Mouse (Mus musculus): ENCODE measurements around the gene Dcxr. TPM values are rescaled to one million over a fixed set of nuclear protein-coding genes. Genes with fewer than 3 reads are reported as not detected.
"Not testable (repeated sequence)": the region's sequence is repeated elsewhere in the genome, so short reads cannot be mapped to it uniquely, and the experiment has no call there.

Dcxr gene
- polyA plus RNA-seq, 1 experiment, result 127 TPM

DNA sequence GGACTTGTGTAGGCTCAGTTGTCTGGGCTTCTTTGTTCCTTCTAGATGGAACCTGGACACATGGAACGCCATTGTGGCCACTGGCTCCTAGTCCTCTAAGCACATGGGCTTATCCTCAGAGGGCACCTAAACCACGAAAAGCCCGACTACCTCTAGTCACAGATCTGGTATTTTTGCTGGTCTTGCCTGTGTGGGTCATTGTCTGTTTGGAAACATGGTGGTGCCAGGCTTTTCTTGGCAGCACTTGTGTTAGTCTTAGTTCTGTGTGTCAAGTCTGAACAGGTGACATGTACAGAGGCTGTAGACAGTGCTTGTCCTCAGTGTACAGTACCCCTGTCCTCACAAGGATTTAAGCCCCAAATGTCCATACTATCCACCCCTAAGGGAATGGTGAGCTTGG, 43.5 kb downstream of the Dcxr start:
- Histone ChIP-seq H3K27ac (ENCODE audit: insufficient read depth, low read depth, low read length) (no peak overlapping the region), H3K27me3 (ENCODE audit: control insufficient read depth, insufficient read depth, low read length) (no peaks in the 10 kb centered on the region), H3K4me3 (ENCODE audit: low read depth, low read length) (no peak overlapping the region), H3K36me3 (ENCODE audit: control insufficient read depth, insufficient read depth, low read length) (peaks cover 51% of the 10 kb centered on the region), H3K4me1 (ENCODE audit: control insufficient read depth, insufficient read depth, insufficient read length, low read length) (peaks cover 16% of the 10 kb centered on the region)
- whole genome bisulfite sequencing, result 95% methylated on average over 3 of the region's 3 CpGs
- TF ChIP-seq POLR2A (IDR thresholded peaks at IDR 0.05; ENCODE audit: low read depth, low read length) (no peak), CTCF (IDR thresholded peaks at IDR 0.05; ENCODE audit: extremely low read depth, insufficient read length, insufficient replicate concordance, low read depth, low read length) (no peak)

- Histone ChIP-seq H3K4me3 (ENCODE audit: low read depth, low read length) (no peak overlapping the region), H3K27me3 (ENCODE audit: control insufficient read depth, insufficient read depth, low read length) (no peaks in the 10 kb centered on the region), H3K27ac (ENCODE audit: insufficient read depth, low read depth, low read length) (no peak overlapping the region), H3K36me3 (ENCODE audit: control insufficient read depth, insufficient read depth, low read length) (peaks cover 54% of the 10 kb centered on the region), H3K4me1 (ENCODE audit: control insufficient read depth, insufficient read depth, insufficient read length, low read length) (peaks cover 16% of the 10 kb centered on the region)
- WGBS, result 94% methylated on average over 5 of the region's 5 CpGs
- TF ChIP-seq POLR2A (IDR thresholded peaks at IDR 0.05; ENCODE audit: low read depth, low read length) (no peak), CTCF (IDR thresholded peaks at IDR 0.05; ENCODE audit: extremely low read depth, insufficient read length, insufficient replicate concordance, low read depth, low read length) (no peak)
Measured at GRCm38 (mm10) chr11:120682683-120683082, 44.4 kb downstream of the Dcxr start.

DNA sequence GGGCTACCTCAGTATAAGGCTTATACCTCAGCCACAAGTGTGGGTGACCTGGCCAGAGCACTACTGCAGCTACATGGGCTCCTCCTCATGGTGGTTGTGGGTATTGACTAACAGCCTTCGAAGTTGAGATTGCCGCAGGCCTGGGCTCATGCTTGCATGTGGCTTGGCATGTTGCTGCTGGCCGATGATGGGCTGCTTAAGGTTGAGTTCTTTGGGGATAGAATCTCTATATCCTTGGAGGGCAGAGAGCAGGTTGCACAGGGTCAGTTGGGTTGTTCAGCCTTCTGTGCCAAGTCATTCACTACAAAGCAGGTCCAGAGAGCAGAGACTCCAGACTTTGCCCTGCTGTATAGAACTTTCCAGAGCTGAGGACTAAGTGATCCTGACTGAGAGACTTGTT, 47.2 kb downstream of the Dcxr start:
- Histone ChIP-seq H3K36me3 (ENCODE audit: control insufficient read depth, insufficient read depth, low read length) (peaks cover 35% of the 10 kb centered on the region), H3K4me3 (ENCODE audit: low read depth, low read length) (no peak overlapping the region), H3K27ac (ENCODE audit: insufficient read depth, low read depth, low read length) (peak overlapping the region; percentile 90), H3K4me1 (ENCODE audit: control insufficient read depth, insufficient read depth, insufficient read length, low read length) (peaks cover 21% of the 10 kb centered on the region), H3K27me3 (ENCODE audit: control insufficient read depth, insufficient read depth, low read length) (no peaks in the 10 kb centered on the region)
- TF ChIP-seq POLR2A (IDR thresholded peaks at IDR 0.05; ENCODE audit: low read depth, low read length), result no peak
- peak; percentile 46; the same call in 1 of the 2 replicates for TF ChIP-seq CTCF (IDR thresholded peaks at IDR 0.05; ENCODE audit: extremely low read depth, insufficient read length, insufficient replicate concordance, low read depth, low read length)
- WGBS, result 42% methylated on average over 3 of the region's 3 CpGs

DNA sequence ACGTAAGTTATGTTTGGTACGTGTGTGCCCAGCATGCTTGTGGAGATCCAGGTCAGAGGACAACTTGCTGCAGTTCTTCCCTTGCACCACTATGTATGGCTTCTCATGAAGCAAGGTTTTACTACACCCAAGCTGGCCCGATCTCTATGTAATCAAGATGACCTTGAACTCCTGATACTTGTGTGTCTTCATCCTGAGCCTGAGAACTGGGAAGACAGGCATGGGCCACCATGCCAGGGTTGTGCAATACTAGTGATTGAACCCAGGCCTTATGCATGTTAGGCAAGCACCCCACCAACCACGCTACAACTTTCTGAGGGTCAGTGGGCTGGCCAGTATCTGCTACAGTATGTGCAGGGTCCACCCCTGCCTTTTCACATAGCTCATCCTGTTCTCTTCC, 50.1 kb downstream of the Dcxr start:
- TF ChIP-seq POLR2A (IDR thresholded peaks at IDR 0.05; ENCODE audit: low read depth, low read length), result no peak
- no peak for TF ChIP-seq CTCF (IDR thresholded peaks at IDR 0.05; ENCODE audit: extremely low read depth, insufficient read length, insufficient replicate concordance, low read depth, low read length)
- H3K27me3 ChIP-seq (ENCODE audit: control insufficient read depth, insufficient read depth, low read length), result no peaks in the 10 kb centered on the region
- H3K27ac ChIP-seq (ENCODE audit: insufficient read depth, low read depth, low read length), result no peak overlapping the region
- peaks cover 22% of the 10 kb centered on the region for H3K36me3 ChIP-seq (ENCODE audit: control insufficient read depth, insufficient read depth, low read length)
- no peak overlapping the region for H3K4me3 ChIP-seq (ENCODE audit: low read depth, low read length)
- H3K4me1 ChIP-seq (ENCODE audit: control insufficient read depth, insufficient read depth, insufficient read length, low read length), result peaks cover 25% of the 10 kb centered on the region
- WGBS, result 83% methylated on average over 4 of the region's 4 CpGs

DNA sequence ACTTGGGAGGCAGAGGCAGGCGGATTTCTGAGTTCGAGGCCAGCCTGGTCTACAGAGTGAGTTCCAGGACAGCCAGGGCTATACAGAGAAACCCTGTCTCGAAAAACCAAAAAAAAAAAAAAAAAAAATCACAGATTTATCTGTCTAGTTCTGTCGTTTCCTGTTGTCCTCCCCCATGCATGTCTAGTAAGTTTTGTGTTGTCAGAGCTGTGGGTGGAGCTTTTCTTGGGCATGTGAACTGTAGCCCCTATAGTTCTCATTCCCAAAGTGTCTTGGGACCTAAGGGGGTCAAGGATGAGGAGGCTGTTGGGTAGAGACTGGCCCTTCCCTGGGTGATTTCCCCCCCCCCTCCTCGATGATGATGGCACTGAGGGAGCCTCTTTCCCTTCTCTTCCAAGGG, 51.2 kb downstream of the Dcxr start:
- not testable (repeated sequence) for H3K27me3 ChIP-seq (ENCODE audit: control insufficient read depth, insufficient read depth, low read length)
- 75% methylated on average over 5 of the region's 5 CpGs for WGBS
- peaks cover 22% of the 10 kb centered on the region for H3K4me1 ChIP-seq (ENCODE audit: control insufficient read depth, insufficient read depth, insufficient read length, low read length)

More for the DNA sequence above, 51.2 kb downstream of the Dcxr start:
- H3K36me3 ChIP-seq (ENCODE audit: control insufficient read depth, insufficient read depth, low read length), result peaks cover 15% of the 10 kb centered on the region
- H3K27ac ChIP-seq (ENCODE audit: insufficient read depth, low read depth, low read length); H3K4me3 ChIP-seq (ENCODE audit: low read depth, low read length): not testable (repeated sequence)

Other genes starting within 250 kb of the Dcxr start
- gene Mrpl12, start 242.7 kb downstream of the Dcxr start, polyA plus RNA-seq (2012; rRNA removed), result 130 and 155 TPM in 2 replicates
- gene Slc25a10, start 235.4 kb downstream of the Dcxr start, polyA plus RNA-seq (2012; rRNA removed), result 298 and 416 TPM in 2 replicates
- 1.4 and 2.6 TPM in 2 replicates for gene Gcgr, start 196.6 kb downstream of the Dcxr start, polyA plus RNA-seq (2012; rRNA removed)
- gene Mcrip1, start 177.6 kb downstream of the Dcxr start, polyA plus RNA-seq (2012; rRNA removed), result 24.0 and 30.3 TPM in 2 replicates
- gene Ppp1r27, start 176.1 kb downstream of the Dcxr start, polyA plus RNA-seq (2012; rRNA removed), result 0.51 TPM in 1 of 2 replicates, not detected in the other
- 442 and 705 TPM in 2 replicates for gene P4hb, start 154.0 kb downstream of the Dcxr start, polyA plus RNA-seq (2012; rRNA removed)
- 489 and 1,022 TPM in 2 replicates for gene Arhgdia, start 145.7 kb downstream of the Dcxr start, polyA plus RNA-seq (2012; rRNA removed)
- gene Alyref, start 128.9 kb downstream of the Dcxr start, polyA plus RNA-seq (2012; rRNA removed), result 12.0 and 24.0 TPM in 2 replicates
- 46.4 and 97.9 TPM in 2 replicates for gene Anapc11, start 128.9 kb downstream of the Dcxr start, polyA plus RNA-seq (2012; rRNA removed)
- 0.98 and 7.2 TPM in 2 replicates for gene Npb, start 118.8 kb downstream of the Dcxr start, polyA plus RNA-seq (2012; rRNA removed)
- 449 and 1,029 TPM in 2 replicates for gene Pcyt2, start 109.3 kb downstream of the Dcxr start, polyA plus RNA-seq (2012; rRNA removed)
- gene Sirt7, start 102.0 kb downstream of the Dcxr start, polyA plus RNA-seq (2012; rRNA removed), result 99.1 and 147 TPM in 2 replicates
- 24.8 and 33.6 TPM in 2 replicates for gene Mafg, start 93.7 kb downstream of the Dcxr start, polyA plus RNA-seq (2012; rRNA removed)
- gene Pycr1, start 83.5 kb downstream of the Dcxr start, polyA plus RNA-seq (2012; rRNA removed), result 17.1 and 19.9 TPM in 2 replicates
- gene Myadml2, start 79.1 kb downstream of the Dcxr start, polyA plus RNA-seq (2012; rRNA removed), result 0.39 and 1.0 TPM in 2 replicates
- gene Notum, start 66.1 kb downstream of the Dcxr start, polyA plus RNA-seq (2012; rRNA removed), result 0.67 and 0.99 TPM in 2 replicates
- gene Aspscr1, start 54.3 kb downstream of the Dcxr start, polyA plus RNA-seq (2012; rRNA removed), result 86.9 and 138 TPM in 2 replicates
- gene Cenpx, start 13.5 kb downstream of the Dcxr start, polyA plus RNA-seq (2012; rRNA removed), result 38.4 and 46.2 TPM in 2 replicates
- gene Lrrc45, start 13.4 kb downstream of the Dcxr start, polyA plus RNA-seq (2012; rRNA removed), result 22.0 and 23.9 TPM in 2 replicates
- 4.1 and 5.1 TPM in 2 replicates for gene Rac3, start 5.8 kb downstream of the Dcxr start, polyA plus RNA-seq (2012; rRNA removed)
- gene Cbr2, start 4.8 kb upstream of the Dcxr start, polyA plus RNA-seq (2012; rRNA removed), result 1.2 and 11.4 TPM in 2 replicates
- gene Hmga1b, start 35.5 kb upstream of the Dcxr start, polyA plus RNA-seq (2012; rRNA removed), result 1.4 and 58.5 TPM in 2 replicates
- 41.0 and 90.5 TPM in 2 replicates for gene Rfng, start 56.9 kb upstream of the Dcxr start, polyA plus RNA-seq (2012; rRNA removed)
- gene Gps1, start 57.0 kb upstream of the Dcxr start, polyA plus RNA-seq (2012; rRNA removed), result 57.5 and 86.4 TPM in 2 replicates
- 24.1 and 29.0 TPM in 2 replicates for gene Dus1l, start 69.1 kb upstream of the Dcxr start, polyA plus RNA-seq (2012; rRNA removed)
- 151 and 154 TPM in 2 replicates for gene Fasn, start 97.3 kb upstream of the Dcxr start, polyA plus RNA-seq (2012; rRNA removed)
- 0.43 and 0.84 TPM in 2 replicates for gene Ccdc57, start 205.6 kb upstream of the Dcxr start, polyA plus RNA-seq (2012; rRNA removed)
- gene Slc16a3, start 221.2 kb upstream of the Dcxr start, polyA plus RNA-seq (2012; rRNA removed), result 56.8 and 68.9 TPM in 2 replicates